Mouse (Mus musculus) MEL (cell line): Measurements from ENCODE around the gene Dock10.
A peak's percentile ranks its signal among the peaks of the same experiment; 100 is the strongest.

ENCODE experiments used
- BHLHE40 ChIP-seq: IDR thresholded peaks from 2 replicates; pipeline ENCODE4 v1.6.1; 2012; ENCODE audit warnings: low read depth, mild to moderate bottlenecking, inconsistent platforms, low read length, improper control_type of control experiment, borderline replicate concordance
- CTCF ChIP-seq, 3 experiments: IDR thresholded peaks in 2 of 3; conservative IDR thresholded peaks in 1 of 3; 2 replicates each; pipeline ENCODE4 v1.5.1; 2011 to 2012; ENCODE audit warnings: low read length in 3 of 3, low read depth in 2 of 3, mild to moderate bottlenecking in 2 of 3, improper control_type of control experiment in 1 of 3, inconsistent platforms in 1 of 3, mixed read lengths in 1 of 3, moderate library complexity in 1 of 3; ENCODE audit not compliant: control insufficient read depth in 1 of 3, insufficient read depth in 1 of 3, poor library complexity in 1 of 3, severe bottlenecking in 1 of 3
- EP300 ChIP-seq, 2 experiments: IDR thresholded peaks; 2 replicates each; pipeline ENCODE4 v1.6.1; 2011; ENCODE audit warnings: improper control_type of control experiment in 2 of 2, low read length in 2 of 2, low read depth in 1 of 2, mild to moderate bottlenecking in 1 of 2
- GABPA ChIP-seq: IDR thresholded peaks from 2 replicates; pipeline ENCODE4 v1.6.1; 2012; ENCODE audit warnings: low read depth, mild to moderate bottlenecking, inconsistent platforms, low read length, improper control_type of control experiment, moderate library complexity
- GATA1 ChIP-seq: IDR thresholded peaks from 2 replicates; pipeline ENCODE4 v1.6.1; 2011; ENCODE audit warnings: low read depth, low read length, improper control_type of control experiment
- MAZ ChIP-seq: IDR thresholded peaks from 2 replicates; pipeline ENCODE4 v1.6.1; 2012; ENCODE audit warnings: low read depth, mild to moderate bottlenecking, inconsistent platforms, low read length, improper control_type of control experiment
- MEF2A ChIP-seq: IDR thresholded peaks from 2 replicates; pipeline ENCODE4 v1.6.1; 2014; ENCODE audit warnings: low read depth, mild to moderate bottlenecking, inconsistent platforms, low read length, improper control_type of control experiment; ENCODE audit not compliant: poor library complexity, insufficient replicate concordance, severe bottlenecking; ENCODE audit errors: extremely low read depth
- RCOR1 ChIP-seq: IDR thresholded peaks from 2 replicates; pipeline ENCODE4 v1.6.1; 2012; ENCODE audit warnings: low read depth, mild to moderate bottlenecking, inconsistent platforms, low read length, improper control_type of control experiment
- TAL1 ChIP-seq: IDR thresholded peaks from 2 replicates; pipeline ENCODE4 v1.6.1; 2012; ENCODE audit warnings: mild to moderate bottlenecking, inconsistent platforms, low read length, moderate library complexity, mixed read lengths
- TCF12 ChIP-seq: IDR thresholded peaks from 2 replicates; pipeline ENCODE4 v1.6.1; 2014; ENCODE audit warnings: low read depth, mild to moderate bottlenecking, inconsistent platforms, low read length, improper control_type of control experiment, moderate library complexity
- ZKSCAN1 ChIP-seq: IDR thresholded peaks from 2 replicates; pipeline ENCODE4 v1.6.1; 2012; ENCODE audit warnings: low read depth, mild to moderate bottlenecking, inconsistent platforms, low read length, improper control_type of control experiment, moderate library complexity
- ZMIZ1 ChIP-seq: IDR thresholded peaks from 2 replicates; pipeline ENCODE4 v1.6.1; 2012; ENCODE audit warnings: low read depth, mild to moderate bottlenecking, inconsistent platforms, low read length, improper control_type of control experiment, moderate library complexity
- ZNF384 ChIP-seq: IDR thresholded peaks from 2 replicates; pipeline ENCODE4 v1.6.1; 2012; ENCODE audit warnings: low read depth, mild to moderate bottlenecking, inconsistent platforms, low read length, improper control_type of control experiment

GRCm38 (mm10) chr1:80643866-80644451 is 114.4 kb downstream of the Dock10 start:
- no peak for TF ChIP-seq CTCF (IDR thresholded peaks at IDR 0.05 in 2 of 3, conservative IDR thresholded peaks at IDR 0.05 in 1 of 3; ENCODE audit: control insufficient read depth in 1 of 3, insufficient read depth in 1 of 3, low read depth in 2 of 3, low read length in 3 of 3, poor library complexity in 1 of 3, severe bottlenecking in 1 of 3)
- TF ChIP-seq ZKSCAN1, result no peak
- peak; percentile 75 to 76 for TF ChIP-seq EP300 (IDR thresholded peaks at IDR 0.05; ENCODE audit: low read depth in 1 of 2, low read length in 2 of 2)
- peak; percentile 78 for TF ChIP-seq GATA1
- no peak for TF ChIP-seq RCOR1
- no peak for TF ChIP-seq ZMIZ1
- no peak for TF ChIP-seq GABPA
- TF ChIP-seq ZNF384, result no peak
- peak; percentile 79 for TF ChIP-seq TAL1
- no peak for TF ChIP-seq MEF2A
- no peak for TF ChIP-seq MAZ
- TF ChIP-seq BHLHE40, result peak; percentile 51; the same call in 1 of the 2 replicates
- TF ChIP-seq TCF12, result peak; percentile 53
